Mouse (Mus musculus): Measurements from ENCODE around the gene Gm5916.

Gm5916 gene

GRCm38 (mm10) chr9:36128679-36129078 is at the start of gene Gm5916:
Gene Gm5916, minus strand, starts transcription at chr9:36128779.
- DNase-seq (ENCODE audit: extremely low read depth, low read depth), result no peak

All from MEL-GATA-1-ER (cell line).